Mouse (Mus musculus) C2C12 (cell line): ENCODE data around the gene Rbm20. TPM values are rescaled to one million over a fixed set of nuclear protein-coding genes. Genes with fewer than 3 reads are reported as not detected.
"Not testable (repeated sequence)": the region's sequence is repeated elsewhere in the genome, so short reads cannot be mapped to it uniquely, and the experiment has no call there.

Experiments
- H3K27me3 ChIP-seq: one replicate; pipeline ENCODE4 v1.6.1; 2011; ENCODE audit not compliant: control insufficient read depth, insufficient read depth, insufficient read length
- H3K36me3 ChIP-seq: one replicate; pipeline ENCODE4 v1.6.1; 2011; ENCODE audit not compliant: control insufficient read depth, insufficient read depth
- H3K4me3 ChIP-seq: one replicate; pipeline ENCODE4 v1.5.1; 2011; ENCODE audit warnings: mild to moderate bottlenecking, control low read depth; ENCODE audit not compliant: poor library complexity, insufficient read depth, severe bottlenecking
- H3K79me2 ChIP-seq: one replicate; pipeline ENCODE4 v1.6.1; 2011; ENCODE audit not compliant: control insufficient read depth, insufficient read depth
- H3K79me3 ChIP-seq: one replicate; pipeline ENCODE4 v1.6.1; 2011; ENCODE audit warnings: low read depth, control low read depth
- H3ac ChIP-seq: one replicate; pipeline ENCODE3; 2011; ENCODE audit warnings: low read depth; ENCODE audit not compliant: control insufficient read depth, insufficient read length
- CEBPB ChIP-seq: IDR thresholded peaks from one replicate; pipeline ENCODE4 v1.6.1; 2011; ENCODE audit warnings: low read depth, mild to moderate bottlenecking, control low read depth, moderate library complexity
- CTCF ChIP-seq: IDR thresholded peaks from one replicate; pipeline ENCODE4 v1.5.1; 2011; ENCODE audit not compliant: control insufficient read depth, insufficient read depth, insufficient read length
- FOSL1 ChIP-seq: IDR thresholded peaks from one replicate; pipeline ENCODE4 v1.8.0; 2011; ENCODE audit warnings: mild to moderate bottlenecking, low read length; ENCODE audit not compliant: poor library complexity, insufficient read depth, severe bottlenecking
- MAX ChIP-seq: IDR thresholded peaks from one replicate; pipeline ENCODE4 v1.6.1; 2011; ENCODE audit warnings: mild to moderate bottlenecking, control low read depth
- MYOD1 ChIP-seq: IDR thresholded peaks from one replicate; pipeline ENCODE4 v1.6.1; 2011; ENCODE audit warnings: low read depth; ENCODE audit not compliant: control insufficient read depth, insufficient read length
- MYOG ChIP-seq: IDR thresholded peaks from one replicate; pipeline ENCODE4 v1.6.1; 2011; ENCODE audit not compliant: control insufficient read depth, insufficient read length; ENCODE audit errors: extremely low read depth
- USF1 ChIP-seq: IDR thresholded peaks from one replicate; pipeline ENCODE4 v1.6.1; 2011; ENCODE audit warnings: low read depth, mild to moderate bottlenecking, control low read depth, moderate library complexity
- polyA plus RNA-seq: library from polyadenylated mRNA; unstranded; fragments of >200 nt; fragmentation: generic; extraction: Trizol; gene quantifications from one replicate; pipeline ENCODE4 v1.2.1, GENCODE M21; 2012; ENCODE audit warnings: missing spikeins

Rbm20 gene
- polyA plus RNA-seq, 1 experiment = 23.1 TPM

DNA sequence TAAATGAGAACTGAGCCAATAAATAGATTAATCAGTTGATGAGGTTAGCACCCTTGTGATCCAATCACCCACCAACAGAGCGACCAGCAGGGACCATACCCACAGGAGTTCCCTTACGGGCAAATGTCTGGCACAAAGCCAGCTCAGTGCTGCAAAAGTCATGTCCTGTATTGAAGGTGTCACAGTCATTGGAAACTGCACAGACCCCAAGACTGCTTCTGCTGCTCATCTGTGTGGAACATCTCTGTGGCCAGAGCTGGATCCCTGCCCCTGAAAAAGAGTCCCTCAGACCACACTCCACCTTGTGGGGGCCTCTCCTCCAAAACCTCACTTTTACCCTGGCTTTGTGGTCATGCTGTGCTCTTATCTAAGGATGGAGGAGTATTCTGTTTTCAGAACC, 126.8 kb downstream of the Rbm20 start:
- TF ChIP-seq MYOG = no peak
- no peak for TF ChIP-seq MYOD1
- no peak for TF ChIP-seq MAX
- TF ChIP-seq USF1 = no peak
- no peak for TF ChIP-seq CEBPB
- no peak for TF ChIP-seq CTCF
- TF ChIP-seq FOSL1 = no peak
- H3K79me2 ChIP-seq = peaks cover 40% of the 10 kb centered on the region

DNA sequence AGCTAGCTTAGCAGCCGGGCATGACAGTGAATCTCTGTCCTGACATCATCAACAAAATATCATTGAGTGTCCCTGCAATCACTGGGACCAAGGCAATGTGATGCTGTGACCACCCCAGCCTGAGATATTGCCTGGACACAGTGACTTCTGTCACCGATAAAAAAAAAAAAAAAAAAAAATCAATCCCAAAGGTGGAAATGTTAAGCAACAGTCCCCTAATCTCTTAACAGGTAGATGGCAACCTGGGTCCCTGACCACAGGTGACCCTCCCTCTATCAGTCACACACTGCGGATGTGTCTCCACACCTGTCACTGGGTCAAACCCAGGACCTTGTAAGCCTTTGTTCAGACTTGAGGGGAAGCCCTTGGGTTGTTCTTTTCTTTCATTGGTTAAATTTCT, 128.0 kb downstream of the Rbm20 start:
- Histone ChIP-seq H3K79me3 (peaks cover 8% of the 10 kb centered on the region), H3K4me3 (no peak overlapping the region), H3ac (no peak overlapping the region), H3K79me2 (peaks cover 50% of the 10 kb centered on the region), H3K36me3 (no peaks in the 10 kb centered on the region), H3K27me3 (no peaks in the 10 kb centered on the region)
- no peak for TF ChIP-seq CTCF
- no peak for TF ChIP-seq MYOD1
- TF ChIP-seq MYOG = no peak
- no peak for TF ChIP-seq USF1
- no peak for TF ChIP-seq CEBPB
- no peak for TF ChIP-seq FOSL1
- no peak for TF ChIP-seq MAX

More for the DNA sequence above, 126.8 kb downstream of the Rbm20 start:
- Histone ChIP-seq H3K4me3 (no peak overlapping the region), H3K36me3 (no peaks in the 10 kb centered on the region), H3ac (no peak overlapping the region), H3K27me3 (no peaks in the 10 kb centered on the region), H3K79me3 (peaks cover 8% of the 10 kb centered on the region)

DNA sequence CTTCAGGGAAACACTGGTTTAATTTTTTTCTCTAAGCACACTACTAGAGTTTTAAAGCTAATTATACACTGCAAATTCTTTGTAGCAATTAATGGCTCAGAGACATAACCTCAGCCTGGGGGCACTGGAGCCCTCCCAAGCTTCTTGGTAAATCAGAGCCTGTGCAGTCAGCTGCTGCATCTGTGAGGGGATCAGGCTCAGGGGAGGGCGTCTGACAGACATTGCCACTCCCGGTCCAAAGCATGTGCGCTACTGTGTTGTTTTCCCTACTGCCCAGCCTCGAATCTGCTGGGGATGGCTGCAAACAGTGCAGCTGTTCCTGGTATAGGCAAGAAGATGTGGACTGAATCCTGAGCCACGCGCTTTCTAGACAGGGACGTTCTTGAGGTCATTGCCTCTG, 129.0 kb downstream of the Rbm20 start:
- peaks cover 49% of the 10 kb centered on the region for H3K79me2 ChIP-seq
- no peaks in the 10 kb centered on the region for H3K27me3 ChIP-seq
- TF ChIP-seq CEBPB = no peak
- TF ChIP-seq FOSL1 = no peak
- TF ChIP-seq MAX = no peak
- no peak for TF ChIP-seq MYOG
- no peak for TF ChIP-seq MYOD1
- TF ChIP-seq USF1 = no peak
- TF ChIP-seq CTCF = no peak
- H3K79me3 ChIP-seq = peaks cover 11% of the 10 kb centered on the region
- no peaks in the 10 kb centered on the region for H3K36me3 ChIP-seq
- no peak overlapping the region for H3ac ChIP-seq
- no peak overlapping the region for H3K4me3 ChIP-seq

- H3K4me3 ChIP-seq, H3K36me3 ChIP-seq, H3ac ChIP-seq: not testable (repeated sequence)
These were observed 129.6 kb downstream of the Rbm20 start for GRCm38 (mm10) chr19:53806526-53807275.

GRCm38 (mm10) chr19:53807276-53807801, 130.2 kb downstream of the Rbm20 start:
- Histone ChIP-seq H3K4me3 (no peak overlapping the region), H3K79me3 (peaks cover 10% of the 10 kb centered on the region), H3K79me2 (peaks cover 37% of the 10 kb centered on the region), H3K36me3 (no peaks in the 10 kb centered on the region), H3K27me3 (no peaks in the 10 kb centered on the region), H3ac (no peak overlapping the region)
- TF ChIP-seq MYOD1 (no peak), CTCF (no peak), FOSL1 (no peak), MAX (no peak), CEBPB (no peak), MYOG (no peak), USF1 (no peak)

More at GRCm38 (mm10) chr19:53806526-53807275, 129.6 kb downstream of the Rbm20 start:
- H3K79me3 ChIP-seq, H3K27me3 ChIP-seq: not testable (repeated sequence)
- peaks cover 43% of the 10 kb centered on the region for H3K79me2 ChIP-seq
